Mouse (Mus musculus) midbrain, embryonic 14.5 days (tissue): ENCODE data around the gene Rbms3. TPM values are rescaled to one million over a fixed set of nuclear protein-coding genes. Genes with fewer than 3 reads are reported as not detected.

Experiments used
- ATAC-seq: fragments of 200-750 bp; cut with Nextera tagmentation; 2 replicates; pipeline ENCODE4 v1.8.0; 2017; ENCODE audit warnings: moderate number of reproducible peaks, moderate library complexity; ENCODE audit not compliant: low FRiP score, low TSS enrichment
- DNase-seq: peaks from one replicate; pipeline ENCODE4 v3.0.0-alpha.2; 2015
- H3K27ac ChIP-seq: fragments of 300-500 bp; sonication (generic); replicated peaks from 2 replicates; pipeline ENCODE4 v1.5.1; 2014; ENCODE audit warnings: mild to moderate bottlenecking, low read depth, low read length, moderate library complexity
- H3K27me3 ChIP-seq: fragments of 300-500 bp; sonication (generic); 2 replicates; pipeline ENCODE4 v1.6.1; 2014; ENCODE audit warnings: low read length, control low read depth, mixed read lengths; ENCODE audit not compliant: control insufficient read depth, insufficient read depth
- H3K36me3 ChIP-seq: fragments of 300-500 bp; sonication (generic); 2 replicates; pipeline ENCODE4 v1.6.1; 2014; ENCODE audit warnings: low read length, control low read depth; ENCODE audit not compliant: control insufficient read depth, insufficient read depth
- H3K4me1 ChIP-seq: fragments of 300-500 bp; sonication (generic); 2 replicates; pipeline ENCODE4 v1.6.1; 2014; ENCODE audit warnings: mild to moderate bottlenecking, antibody characterized with exemption, low read length, control low read depth; ENCODE audit not compliant: control insufficient read depth, insufficient read depth
- H3K4me2 ChIP-seq: fragments of 300-500 bp; sonication (generic); 2 replicates; pipeline ENCODE4 v1.6.1; 2014; ENCODE audit warnings: mild to moderate bottlenecking, low read length, moderate library complexity
- H3K4me3 ChIP-seq: fragments of 300-500 bp; sonication (generic); replicated peaks from 2 replicates; pipeline ENCODE4 v1.5.1; 2014; ENCODE audit warnings: low read depth, low read length
- H3K9ac ChIP-seq: fragments of 300-500 bp; sonication (generic); replicated peaks from 2 replicates; pipeline ENCODE4 v1.6.1; 2014; ENCODE audit warnings: mild to moderate bottlenecking, low read length, moderate library complexity
- H3K9me3 ChIP-seq: fragments of 300-500 bp; sonication (generic); 2 replicates; pipeline ENCODE4 v1.6.1; 2016; ENCODE audit warnings: low read length, control low read depth, mixed read lengths; ENCODE audit not compliant: control insufficient read depth
- WGBS: fragments of 180-500 bp; shearing (Covaris S2); extraction: QIAGEN DNeasy Blood & Tissue Kit; methylation state at CpG from one replicate; pipeline ENCODE4 v1.1.7; 2014; 5-methylcytosine and 5-hydroxymethylcytosine counted together
- polyA plus RNA-seq: library from polyadenylated mRNA; unstranded; fragments of >200 nt; fragmentation: Nextera tagmentation; extraction: Ambion mirVana; gene quantifications from 2 replicates; pipeline ENCODE4 v1.2.1, GENCODE M21; 2014

Rbms3 gene
- polyA plus RNA-seq, 1 experiment from 2014 or later, result 58.4 TPM

DNA sequence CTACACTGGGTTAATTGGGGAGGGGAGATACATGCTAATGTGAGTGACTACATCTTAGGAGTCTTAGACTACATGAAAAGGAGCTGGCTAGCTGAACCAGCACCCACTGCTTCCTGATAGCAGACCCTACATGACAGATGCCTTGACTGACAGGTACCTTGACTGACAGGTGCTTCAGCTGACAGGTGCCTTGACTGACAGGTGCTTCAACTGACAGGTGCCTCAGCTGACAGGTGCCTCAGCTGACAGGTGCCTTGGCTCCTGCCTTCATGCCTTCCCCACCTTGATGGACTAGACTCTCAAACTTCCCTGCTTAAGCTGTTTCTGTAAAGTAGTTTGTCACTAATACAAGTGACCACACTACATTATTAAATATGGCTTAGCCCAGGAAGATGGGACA lies 232.6 kb downstream of the Rbms3 start:
- no peak overlapping the region for H3K4me3 ChIP-seq
- no peak overlapping the region for H3K27ac ChIP-seq
- ATAC-seq, result no peak
- no peaks in the 10 kb centered on the region for H3K4me1 ChIP-seq
- no peak overlapping the region for H3K4me2 ChIP-seq
- no peaks in the 10 kb centered on the region for H3K27me3 ChIP-seq
- DNase-seq, result no peak
- no peaks in the 10 kb centered on the region for H3K9me3 ChIP-seq
- no peak overlapping the region for H3K9ac ChIP-seq
- no peaks in the 10 kb centered on the region for H3K36me3 ChIP-seq

DNA sequence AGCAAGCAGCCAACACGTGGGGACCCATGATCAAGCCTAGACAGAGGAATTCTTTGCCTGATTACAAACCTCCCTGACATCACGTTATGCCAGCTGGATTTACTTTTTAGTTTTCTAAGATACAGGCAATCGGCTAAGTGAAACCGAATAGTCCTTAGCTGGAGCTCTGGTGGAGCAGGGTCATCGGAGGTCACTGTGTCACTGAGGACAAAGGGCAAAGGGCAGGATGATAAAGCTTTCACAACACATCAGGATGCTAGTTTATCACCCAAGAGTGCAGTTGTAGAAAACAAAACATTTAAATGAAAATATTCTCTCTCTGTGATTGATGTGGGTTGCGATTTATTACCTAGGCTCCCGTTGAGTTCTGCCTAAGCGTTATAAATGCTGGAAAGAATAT lies 233.1 kb downstream of the Rbms3 start:
- no peaks in the 10 kb centered on the region for H3K27me3 ChIP-seq
- H3K9ac ChIP-seq, result no peak overlapping the region
- DNase-seq (no peak), ATAC-seq (no peak)
- H3K4me3 ChIP-seq, result no peak overlapping the region
- H3K4me2 ChIP-seq, result no peak overlapping the region
- WGBS, result 82% methylated on average over 8 of the region's 8 CpGs
- H3K27ac ChIP-seq, result no peak overlapping the region
- no peaks in the 10 kb centered on the region for H3K9me3 ChIP-seq
- H3K4me1 ChIP-seq, result no peaks in the 10 kb centered on the region
- no peaks in the 10 kb centered on the region for H3K36me3 ChIP-seq

DNA sequence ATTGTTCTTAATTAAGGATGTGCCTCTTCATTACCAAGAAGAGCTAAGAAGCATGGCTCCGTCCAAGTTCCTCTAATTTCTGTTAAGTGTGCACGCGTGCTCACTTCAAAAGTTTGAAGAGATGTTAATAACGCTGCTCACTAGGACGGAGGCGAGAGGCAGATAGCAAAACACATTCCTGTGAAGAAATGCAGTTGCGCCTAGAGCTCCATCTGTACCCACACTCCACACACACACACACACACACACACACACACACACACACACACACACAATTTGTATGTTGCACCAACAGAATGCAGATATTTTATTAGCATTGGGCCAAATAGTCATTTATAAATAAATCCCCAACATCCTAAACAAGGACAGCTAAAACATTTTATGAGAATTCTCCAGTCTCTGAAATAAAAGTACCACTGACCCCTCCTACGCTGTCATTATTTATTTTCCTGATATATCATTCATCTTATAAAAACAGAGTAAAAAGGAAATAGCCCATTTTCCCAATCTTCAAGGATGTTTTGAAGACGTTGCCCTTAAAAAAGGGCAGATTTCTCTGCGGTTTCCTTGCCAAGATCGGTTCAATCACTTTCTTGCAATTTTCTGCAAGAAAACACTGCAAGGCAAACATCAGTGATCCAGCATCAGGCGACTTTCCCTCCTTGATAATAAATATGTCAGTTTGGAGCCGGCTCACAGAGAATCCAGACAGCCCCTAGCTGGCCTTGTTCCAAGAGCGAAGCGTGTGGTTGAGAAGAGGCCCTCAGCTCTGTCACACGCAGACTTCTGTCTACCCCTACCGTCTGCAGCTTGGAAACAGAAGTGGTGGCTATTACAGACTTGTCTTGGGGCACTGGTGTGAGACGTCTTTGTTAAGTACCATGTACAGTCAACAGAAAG lies 235.8 kb downstream of the Rbms3 start:
- WGBS, result 69% methylated on average over 18 of the region's 18 CpGs
- Histone ChIP-seq H3K4me3 (no peak overlapping the region), H3K4me2 (no peak overlapping the region), H3K27ac (no peak overlapping the region), H3K9me3 (no peaks in the 10 kb centered on the region), H3K4me1 (no peaks in the 10 kb centered on the region), H3K27me3 (no peaks in the 10 kb centered on the region), H3K36me3 (no peaks in the 10 kb centered on the region), H3K9ac (no peak overlapping the region)
- ATAC-seq, result peak; percentile 27; the same call in 1 of the 2 replicates
- peak; percentile 83 for DNase-seq

DNA sequence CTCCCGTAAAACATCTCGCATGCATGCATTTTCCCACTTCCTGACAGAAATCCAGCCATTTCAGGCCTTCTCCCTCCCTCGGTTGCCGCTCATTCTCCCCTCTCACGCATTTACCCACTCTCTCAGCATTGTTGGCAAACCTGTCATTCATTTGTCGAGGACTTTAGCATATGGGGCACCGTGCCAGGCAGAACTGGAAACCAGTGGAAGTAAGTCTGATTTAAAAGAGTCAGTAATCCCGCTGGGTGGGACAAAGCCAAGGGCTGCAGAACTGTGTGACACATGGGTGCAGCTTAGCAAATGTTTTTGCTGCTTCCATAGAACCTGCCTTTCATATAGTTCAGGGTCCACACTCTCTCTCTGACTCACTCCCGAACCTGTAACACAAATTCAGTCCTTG lies 241.7 kb downstream of the Rbms3 start:
- no peak overlapping the region for H3K27ac ChIP-seq
- no peaks in the 10 kb centered on the region for H3K9me3 ChIP-seq
- WGBS, result 65% methylated on average over 9 of the region's 9 CpGs
- no peaks in the 10 kb centered on the region for H3K36me3 ChIP-seq
- DNase-seq (peak; percentile 65), ATAC-seq (no peak)
- H3K4me2 ChIP-seq, result no peak overlapping the region
- no peaks in the 10 kb centered on the region for H3K27me3 ChIP-seq
- no peak overlapping the region for H3K4me3 ChIP-seq
- H3K9ac ChIP-seq, result no peak overlapping the region
- H3K4me1 ChIP-seq, result peaks cover 3% of the 10 kb centered on the region; the same call in 1 of the 2 replicates

DNA sequence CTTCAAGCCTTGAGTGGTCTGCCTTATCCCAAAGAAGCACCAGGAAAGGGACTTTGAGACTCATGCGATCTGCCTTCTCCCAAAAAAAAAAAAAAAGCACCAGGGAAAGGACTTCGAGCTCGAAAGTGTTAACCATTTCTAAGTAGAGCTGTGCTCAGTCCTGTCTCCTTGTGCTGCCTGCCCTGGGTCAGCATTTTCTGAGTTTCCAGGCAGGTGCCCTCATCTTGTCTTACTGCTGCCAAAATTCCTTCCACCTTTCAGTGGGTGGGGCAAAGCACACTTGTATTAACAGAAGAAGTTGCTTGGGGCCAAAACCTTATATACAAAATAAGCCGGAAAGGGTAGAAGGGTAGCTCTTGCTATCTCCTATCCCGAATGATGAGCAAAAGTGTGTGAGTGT lies 248.8 kb downstream of the Rbms3 start:
- Histone ChIP-seq H3K27ac (no peak overlapping the region), H3K4me2 (no peak overlapping the region), H3K36me3 (no peaks in the 10 kb centered on the region), H3K9ac (no peak overlapping the region), H3K27me3 (peaks cover 3% of the 10 kb centered on the region; the same call in 1 of the 2 replicates), H3K9me3 (no peaks in the 10 kb centered on the region), H3K4me3 (no peak overlapping the region), H3K4me1 (peaks cover 7% of the 10 kb centered on the region; the same call in 1 of the 2 replicates)
- no peak for ATAC-seq
- no peak for DNase-seq
- WGBS, result 84% methylated on average over 5 of the region's 5 CpGs

DNA sequence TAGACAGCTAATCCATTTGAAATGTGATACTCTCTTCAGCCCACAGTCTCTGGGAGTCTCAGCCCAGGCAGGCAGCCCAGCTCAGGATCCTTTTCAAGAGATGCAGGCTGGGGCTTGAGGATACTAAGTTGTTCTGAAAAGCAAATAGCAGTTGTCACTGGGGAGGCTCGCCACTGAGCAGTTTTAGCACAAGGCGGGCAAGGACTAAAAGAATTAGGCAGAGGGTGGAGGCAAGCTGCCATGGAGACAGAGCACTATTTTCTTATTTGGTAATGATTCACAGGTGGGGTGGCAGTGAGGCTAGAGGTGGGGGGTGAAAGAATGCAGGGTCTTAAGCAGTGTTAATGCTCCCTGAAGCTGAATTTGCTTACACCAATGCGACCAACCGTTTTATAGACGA lies 249.6 kb downstream of the Rbms3 start:
- Histone ChIP-seq H3K4me3 (no peak overlapping the region), H3K27ac (no peak overlapping the region), H3K36me3 (no peaks in the 10 kb centered on the region), H3K9ac (no peak overlapping the region), H3K4me2 (no peak overlapping the region), H3K27me3 (peaks cover 3% of the 10 kb centered on the region; the same call in 1 of the 2 replicates), H3K9me3 (no peaks in the 10 kb centered on the region), H3K4me1 (peaks cover 7% of the 10 kb centered on the region; the same call in 1 of the 2 replicates)
- WGBS, result 11% methylated on average over 5 of the region's 5 CpGs
- DNase-seq (peak; percentile 55), ATAC-seq (no peak)

DNA sequence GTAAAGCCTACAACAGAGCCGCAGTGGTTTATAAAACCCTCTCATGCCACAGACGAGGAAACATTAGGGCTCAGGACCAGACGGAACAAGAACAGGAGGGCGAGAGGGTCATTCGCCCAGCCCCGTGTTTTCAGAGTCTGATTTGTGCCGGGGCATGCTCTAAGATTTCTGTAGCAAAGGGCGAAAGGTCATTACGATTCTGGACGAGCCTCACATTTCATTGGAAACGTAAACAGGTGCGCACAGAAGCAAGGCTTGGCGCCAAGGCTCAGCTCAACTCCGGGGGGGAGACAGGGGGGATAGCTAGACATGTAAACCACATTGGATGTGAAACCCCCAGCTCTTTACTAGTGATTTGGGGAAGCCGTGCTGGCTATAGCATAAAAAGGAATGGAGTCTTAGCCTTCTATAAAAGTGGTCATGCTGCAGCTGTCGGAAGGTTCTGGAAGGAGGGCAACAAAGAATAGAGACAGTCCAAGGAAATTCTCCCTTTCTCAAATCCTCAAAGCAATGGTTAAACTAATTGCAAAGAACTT lies 250.2 kb downstream of the Rbms3 start:
- no peak overlapping the region for H3K9ac ChIP-seq
- H3K27me3 ChIP-seq, result peaks cover 3% of the 10 kb centered on the region; the same call in 1 of the 2 replicates
- ATAC-seq (no peak), DNase-seq (no peak)
- no peaks in the 10 kb centered on the region for H3K36me3 ChIP-seq
- H3K4me3 ChIP-seq, result no peak overlapping the region
- H3K9me3 ChIP-seq, result no peaks in the 10 kb centered on the region
- H3K27ac ChIP-seq, result no peak overlapping the region
- peaks cover 7% of the 10 kb centered on the region; the same call in 1 of the 2 replicates for H3K4me1 ChIP-seq
- WGBS, result 63% methylated on average over 16 of the region's 16 CpGs
- no peak overlapping the region for H3K4me2 ChIP-seq

DNA sequence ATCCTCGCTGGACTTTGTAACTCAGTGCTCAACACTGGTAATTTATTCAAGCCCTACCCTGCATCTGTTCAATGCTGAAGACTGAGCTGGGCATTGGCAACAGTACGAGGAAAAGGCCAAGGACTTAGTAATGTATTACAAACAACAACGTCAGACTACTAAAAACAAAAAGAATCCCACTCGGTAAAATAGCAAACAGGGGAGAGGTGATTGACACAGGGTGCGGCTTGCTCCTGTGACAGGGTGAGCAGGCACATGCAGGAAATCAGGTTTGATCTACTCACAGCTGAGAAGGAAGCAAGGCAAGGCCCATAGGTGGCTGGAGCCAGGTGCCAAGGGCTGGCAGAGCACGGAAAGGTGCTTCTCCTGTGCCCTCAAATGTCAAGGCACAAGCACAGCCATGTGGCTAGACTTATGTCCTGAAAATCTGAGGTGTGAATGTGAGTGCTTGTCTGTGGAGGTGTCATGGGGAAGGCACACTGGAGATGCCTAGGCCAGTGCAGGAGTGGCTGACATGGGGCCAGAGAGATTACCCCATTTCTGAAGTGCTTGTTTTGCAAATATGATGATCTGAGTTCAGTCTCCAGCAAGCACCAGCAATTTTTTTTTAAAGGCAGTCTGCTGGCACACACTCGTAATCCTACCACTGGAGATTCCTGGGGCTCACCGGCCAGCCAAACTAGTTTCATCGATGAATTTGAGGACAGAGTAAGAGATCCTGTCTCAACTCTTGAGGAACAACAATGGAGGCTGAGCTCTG lies 251.4 kb downstream of the Rbms3 start:
- peaks cover 3% of the 10 kb centered on the region; the same call in 1 of the 2 replicates for H3K27me3 ChIP-seq
- H3K27ac ChIP-seq, result no peak overlapping the region
- no peak overlapping the region for H3K4me3 ChIP-seq
- H3K4me2 ChIP-seq, result no peak overlapping the region
- WGBS, result 76% methylated on average over 9 of the region's 9 CpGs
- H3K4me1 ChIP-seq, result peaks cover 4% of the 10 kb centered on the region; the same call in 1 of the 2 replicates
- ATAC-seq (no peak), DNase-seq (no peak)
- no peak overlapping the region for H3K9ac ChIP-seq
- no peaks in the 10 kb centered on the region for H3K36me3 ChIP-seq
- H3K9me3 ChIP-seq, result no peaks in the 10 kb centered on the region
